11 mouse cellular contexts compared by ENCODE assay signal in genomic region chr5:112932878-112933567, GRCm38 (mm10). TPM values are rescaled to one million over a fixed set of nuclear protein-coding genes. Genes with fewer than 3 reads are reported as not detected.
DNase-seq lines count a peak whose midpoint lies in the region; ATAC-seq lines count a peak whose summit lies in the region.
"Had no signal": no experiment of that assay in that cellular context is flagged by ENCODE, and none has a peak within 500 bp of the region (broad histone marks: within the 10 kb centered on the region; RNA-seq: fewer than 3 reads in every experiment).

No protein-coding gene starts in this region.

- no peak overlapping the region for H3K9ac ChIP-seq in hindbrain, embryonic 15.5 days
- H3K9ac ChIP-seq in hindbrain, embryonic 12.5 days, result no peak overlapping the region
- no peak overlapping the region for H3K9ac ChIP-seq in embryonic facial prominence, embryonic 15.5 days
- no peak overlapping the region for H3K9ac ChIP-seq in heart, embryonic 15.5 days
- H3K9ac ChIP-seq: limb, embryonic 12.5 days; liver, postnatal 0 days had no signal

- no peak overlapping the region for H3K27ac ChIP-seq in hindbrain, embryonic 15.5 days (replicated peaks)
- H3K27ac ChIP-seq in hindbrain, embryonic 12.5 days, result no peak overlapping the region
- H3K27ac ChIP-seq in embryonic facial prominence, embryonic 15.5 days (replicated peaks), result peak overlapping the region; percentile 18; the same call in 1 of the 2 replicates
- peak overlapping the region; percentile 82 for H3K27ac ChIP-seq in heart, embryonic 15.5 days
- H3K27ac ChIP-seq: limb, embryonic 12.5 days had no signal

- 82% methylated on average over 11 of the region's 11 CpGs for WGBS in hindbrain, embryonic 15.5 days
- WGBS in hindbrain, embryonic 12.5 days, result 85% methylated on average over 11 of the region's 11 CpGs
- WGBS in embryonic facial prominence, embryonic 15.5 days, result 55% methylated on average over 11 of the region's 11 CpGs
- 45% methylated on average over 11 of the region's 11 CpGs for WGBS in heart, embryonic 15.5 days

- no peak overlapping the region for H3K4me3 ChIP-seq in hindbrain, embryonic 15.5 days
- no peak overlapping the region for H3K4me3 ChIP-seq in hindbrain, embryonic 12.5 days
- no peak overlapping the region for H3K4me3 ChIP-seq in embryonic facial prominence, embryonic 15.5 days (replicated peaks)
- H3K4me3 ChIP-seq in heart, embryonic 15.5 days, result no peak overlapping the region
- H3K4me3 ChIP-seq: limb, embryonic 12.5 days had no signal

- H3K4me1 ChIP-seq in hindbrain, embryonic 15.5 days (replicated peaks), result 0 out of 2 replicates have a peak, but pooled peaks cover 5% of the 10 kb centered on the region
- no peaks in the 10 kb centered on the region; the same call in none of the 2 replicates for H3K4me1 ChIP-seq in hindbrain, embryonic 12.5 days
- H3K4me1 ChIP-seq in embryonic facial prominence, embryonic 15.5 days, result peaks cover 18% of the 10 kb centered on the region
- H3K4me1 ChIP-seq in heart, embryonic 15.5 days (replicated peaks), result peaks cover 45% of the 10 kb centered on the region

- H3K4me2 ChIP-seq in hindbrain, embryonic 15.5 days, result no peak overlapping the region
- no peak overlapping the region for H3K4me2 ChIP-seq in hindbrain, embryonic 12.5 days (replicated peaks)
- H3K4me2 ChIP-seq in embryonic facial prominence, embryonic 15.5 days (replicated peaks), result no peak overlapping the region
- H3K4me2 ChIP-seq in heart, embryonic 15.5 days, result no peak overlapping the region
- H3K4me2 ChIP-seq: limb, embryonic 12.5 days had no signal

- no peaks in the 10 kb centered on the region for H3K9me3 ChIP-seq in hindbrain, embryonic 15.5 days
- H3K9me3 ChIP-seq in hindbrain, embryonic 12.5 days (replicated peaks), result no peaks in the 10 kb centered on the region
- H3K9me3 ChIP-seq in embryonic facial prominence, embryonic 15.5 days (replicated peaks), result no peaks in the 10 kb centered on the region
- no peaks in the 10 kb centered on the region for H3K9me3 ChIP-seq in heart, embryonic 15.5 days (replicated peaks)
- H3K9me3 ChIP-seq: limb, embryonic 12.5 days had no signal

- no peaks in the 10 kb centered on the region for H3K27me3 ChIP-seq in hindbrain, embryonic 15.5 days
- H3K27me3 ChIP-seq in hindbrain, embryonic 12.5 days, result no peaks in the 10 kb centered on the region
- no peaks in the 10 kb centered on the region for H3K27me3 ChIP-seq in embryonic facial prominence, embryonic 15.5 days
- H3K27me3 ChIP-seq in heart, embryonic 15.5 days, result no peaks in the 10 kb centered on the region
- H3K27me3 ChIP-seq: limb, embryonic 12.5 days had no signal

- 0 out of 2 replicates have a peak, but pooled peaks have one; percentile 32 for ATAC-seq in hindbrain, embryonic 15.5 days (ENCODE audit: low FRiP score, low read depth)
- no peak for ATAC-seq in hindbrain, embryonic 12.5 days (ENCODE audit: low FRiP score)
- peak; percentile 36; the same call in 1 of the 2 replicates for ATAC-seq in embryonic facial prominence, embryonic 15.5 days (ENCODE audit: insufficient number of reproducible peaks, low FRiP score, low TSS enrichment, low read depth)
- ATAC-seq in heart, embryonic 15.5 days (replicated peaks; ENCODE audit: insufficient number of reproducible peaks, insufficient read depth, low FRiP score, low read depth), result peak; percentile 87
- ATAC-seq: intestine, postnatal 0 days; liver, postnatal 0 days had no signal

- H3K36me3 ChIP-seq in hindbrain, embryonic 15.5 days, result 0 out of 2 replicates have a peak, but pooled peaks cover 5% of the 10 kb centered on the region
- H3K36me3 ChIP-seq in hindbrain, embryonic 12.5 days, result 0 out of 2 replicates have a peak, but pooled peaks cover 3% of the 10 kb centered on the region
- H3K36me3 ChIP-seq in embryonic facial prominence, embryonic 15.5 days, result no peaks in the 10 kb centered on the region
- H3K36me3 ChIP-seq in heart, embryonic 15.5 days, result peaks cover 5% of the 10 kb centered on the region; the same call in 1 of the 2 replicates

- DNase-seq in layer of hippocampus, adult 9-11 months, result peak; percentile 84
- DNase-seq in ovary, postnatal 14 days (ENCODE audit: low spot score), result no peak
- DNase-seq in cerebellum, postnatal 14 days, result no peak
- DNase-seq: cerebellum, postnatal 25 days; liver, postnatal 0 days had no signal

RNA-seq across cellular contexts. Expression of gene Myo18b, which starts 36.9 kb away (rescaled TPM):
- polyA plus RNA-seq in hindbrain, embryonic 15.5 days (2015; fragmentation: Nextera tagmentation; extraction: Ambion mirVana), result 1.0 and 1.5 TPM in 2 replicates
- polyA plus RNA-seq in hindbrain, embryonic 12.5 days (2016; fragmentation: Nextera tagmentation; extraction: Ambion mirVana), result 1.0 and 2.0 TPM in 2 replicates
- 2.6 and 4.4 TPM in 2 replicates for polyA plus RNA-seq in embryonic facial prominence, embryonic 15.5 days (2015; fragmentation: Nextera tagmentation; extraction: Ambion mirVana)
- 22.5 and 22.6 TPM in 2 replicates for polyA plus RNA-seq in heart, embryonic 15.5 days (2015; fragmentation: Nextera tagmentation; extraction: Ambion mirVana)
- polyA plus RNA-seq: liver, postnatal 0 days had no signal

Comparison
In these comparisons a context has a peak if more than half of its experiments do, and no peak if none do; other contexts are left out.
1. H3K27ac ChIP-seq: peak in embryonic facial prominence, embryonic 15.5 days (single experiment) and heart, embryonic 15.5 days (single experiment); none in hindbrain, embryonic 15.5 days (single experiment) and hindbrain, embryonic 12.5 days (single experiment).